Mouse (Mus musculus) neural tube, embryonic 12.5 days (tissue): ENCODE measurements around the gene Clic1. TPM values are rescaled to one million over a fixed set of nuclear protein-coding genes. Genes with fewer than 3 reads are reported as not detected.

ENCODE experiments used
- ATAC-seq: fragments of 200-750 bp; cut with Nextera tagmentation; 2 replicates; pipeline ENCODE4 v1.8.0; 2017; ENCODE audit warnings: low read depth, mild to moderate bottlenecking, moderate TSS enrichment, moderate library complexity; ENCODE audit not compliant: low FRiP score
- H3K27ac ChIP-seq: fragments of 300-500 bp; sonication (generic); 2 replicates; pipeline ENCODE4 v1.5.1; 2016
- H3K27me3 ChIP-seq: fragments of 300-500 bp; sonication (generic); replicated peaks from 2 replicates; pipeline ENCODE4 v1.6.1; 2016; ENCODE audit warnings: mild to moderate bottlenecking
- H3K36me3 ChIP-seq: fragments of 300-500 bp; sonication (generic); 2 replicates; pipeline ENCODE4 v1.6.1; 2016; ENCODE audit warnings: mild to moderate bottlenecking
- H3K4me1 ChIP-seq: fragments of 300-500 bp; sonication (generic); 2 replicates; pipeline ENCODE4 v1.6.1; 2016
- H3K4me2 ChIP-seq: fragments of 300-500 bp; sonication (generic); replicated peaks from 2 replicates; pipeline ENCODE4 v1.6.1; 2016; ENCODE audit warnings: mild to moderate bottlenecking
- H3K4me3 ChIP-seq: fragments of 300-500 bp; sonication (generic); 2 replicates; pipeline ENCODE4 v1.5.1; 2016
- H3K9ac ChIP-seq: fragments of 300-500 bp; sonication (generic); 2 replicates; pipeline ENCODE4 v1.6.1; 2016; ENCODE audit warnings: mild to moderate bottlenecking
- H3K9me3 ChIP-seq: fragments of 300-500 bp; sonication (generic); 2 replicates; pipeline ENCODE4 v1.6.1; 2016; ENCODE audit warnings: mild to moderate bottlenecking
- WGBS: fragments of 180-500 bp; shearing (Covaris S2); methylation state at CpG from one replicate; pipeline ENCODE4 v1.1.7; 2016; 5-methylcytosine and 5-hydroxymethylcytosine counted together
- polyA plus RNA-seq: library from polyadenylated mRNA; unstranded; fragments of >200 nt; fragmentation: Nextera tagmentation; extraction: Ambion mirVana; gene quantifications from 2 replicates; pipeline ENCODE4 v1.2.1, GENCODE M21; 2016

Clic1 gene
- polyA plus RNA-seq, 1 experiment from 2014 or later, result 178 TPM

- no peaks in the 10 kb centered on the region for H3K27me3 ChIP-seq
- no peak overlapping the region for H3K4me3 ChIP-seq
- no peak for ATAC-seq
- no peak overlapping the region for H3K9ac ChIP-seq
- WGBS, result 82% methylated on average over 6 of the region's 6 CpGs
- H3K36me3 ChIP-seq, result no peaks in the 10 kb centered on the region
- no peak overlapping the region for H3K27ac ChIP-seq
- H3K4me1 ChIP-seq, result peaks cover 4% of the 10 kb centered on the region
- H3K9me3 ChIP-seq, result no peaks in the 10 kb centered on the region
- H3K4me2 ChIP-seq, result no peak overlapping the region
Measured at GRCm38 (mm10) chr17:35034896-35035295, 14.9 kb upstream of the Clic1 start.

GRCm38 (mm10) chr17:35039121-35039873, 10.5 kb upstream of the Clic1 start:
- H3K9me3 ChIP-seq, result no peaks in the 10 kb centered on the region
- no peak overlapping the region for H3K9ac ChIP-seq
- H3K27me3 ChIP-seq, result no peaks in the 10 kb centered on the region
- H3K27ac ChIP-seq, result no peak overlapping the region
- no peak overlapping the region for H3K4me2 ChIP-seq
- H3K4me1 ChIP-seq, result no peaks in the 10 kb centered on the region
- no peak for ATAC-seq
- 87% methylated on average over 11 of the region's 11 CpGs for WGBS
- no peaks in the 10 kb centered on the region for H3K36me3 ChIP-seq
- H3K4me3 ChIP-seq, result no peak overlapping the region

DNA sequence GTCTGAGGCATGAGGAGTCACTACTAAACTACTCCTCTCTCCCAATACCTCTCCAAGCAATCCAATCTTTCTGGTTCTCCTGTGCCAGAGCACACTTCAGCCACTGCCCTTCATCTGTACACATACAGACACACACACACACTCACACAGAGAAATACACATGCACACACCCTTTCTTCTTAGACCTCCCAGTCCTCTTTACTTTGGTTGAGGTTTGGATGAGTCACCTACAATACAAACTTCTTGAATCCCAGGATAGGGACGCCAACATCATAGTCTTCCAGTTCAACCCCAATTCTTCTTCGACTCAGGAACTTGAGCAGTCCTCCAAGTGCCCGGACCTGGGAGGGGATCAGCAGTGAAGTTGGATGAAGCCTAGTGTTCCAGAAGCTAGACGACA, 6.0 kb upstream of the Clic1 start:
- no peak for ATAC-seq
- 90% methylated on average over 4 of the region's 4 CpGs for WGBS
- H3K27ac ChIP-seq, result no peak overlapping the region

GRCm38 (mm10) chr17:35044904-35045806, 4.6 kb upstream of the Clic1 start:
- Histone ChIP-seq H3K9ac (no peak overlapping the region), H3K4me2 (peak overlapping the region; percentile 96), H3K9me3 (no peaks in the 10 kb centered on the region), H3K4me1 (peaks cover 34% of the 10 kb centered on the region), H3K27ac (no peak overlapping the region), H3K36me3 (no peaks in the 10 kb centered on the region), H3K4me3 (peak overlapping the region; percentile 48; the same call in 1 of the 2 replicates), H3K27me3 (no peaks in the 10 kb centered on the region)
- ATAC-seq, result no peak
- WGBS, result 86% methylated on average over 7 of the region's 7 CpGs

More for the DNA sequence above, 6.0 kb upstream of the Clic1 start:
- Histone ChIP-seq H3K27me3 (no peaks in the 10 kb centered on the region), H3K9me3 (no peaks in the 10 kb centered on the region), H3K4me1 (peaks cover 22% of the 10 kb centered on the region), H3K36me3 (no peaks in the 10 kb centered on the region), H3K9ac (no peak overlapping the region), H3K4me3 (no peak overlapping the region), H3K4me2 (no peak overlapping the region)

GRCm38 (mm10) chr17:35045807-35046680, 3.7 kb upstream of the Clic1 start:
- no peaks in the 10 kb centered on the region for H3K9me3 ChIP-seq
- H3K9ac ChIP-seq, result peak overlapping the region; percentile 74
- H3K4me2 ChIP-seq, result peak overlapping the region; percentile 96
- WGBS, result 4% methylated on average over 48 of the region's 48 CpGs
- H3K36me3 ChIP-seq, result no peaks in the 10 kb centered on the region
- peaks cover 40% of the 10 kb centered on the region for H3K4me1 ChIP-seq
- no peak overlapping the region; the same call in 1 of the 2 replicates for H3K27ac ChIP-seq
- ATAC-seq, result peak; percentile 65; the same call in 1 of the 2 replicates
- H3K4me3 ChIP-seq, result peak overlapping the region; percentile 48
- no peaks in the 10 kb centered on the region for H3K27me3 ChIP-seq

- H3K9ac ChIP-seq, result peak within 1 kb of the TSS; percentile 74
- no peaks in the 10 kb centered on the region for H3K36me3 ChIP-seq
- peak within 1 kb of the TSS; percentile 96 for H3K4me2 ChIP-seq
- peak within 1 kb of the TSS; percentile 48 for H3K4me3 ChIP-seq
- H3K4me1 ChIP-seq, result peaks cover 48% of the 10 kb centered on the region
- peak; percentile 97 for ATAC-seq
- H3K9me3 ChIP-seq, result no peaks in the 10 kb centered on the region
- 3% methylated on average over 33 of the region's 33 CpGs for WGBS
- no peak within 1 kb of the TSS; the same call in 1 of the 2 replicates for H3K27ac ChIP-seq
- H3K27me3 ChIP-seq, result no peaks in the 10 kb centered on the region
Measured at GRCm38 (mm10) chr17:35046681-35047455, 2.9 kb upstream of the Clic1 start, which contains the start of gene Msh5. Gene Msh5 (minus strand): TSS chr17:35046745.

- H3K4me1 ChIP-seq, result peaks cover 56% of the 10 kb centered on the region
- no peak overlapping the region for H3K4me3 ChIP-seq
- H3K36me3 ChIP-seq, result peaks cover 2% of the 10 kb centered on the region; the same call in 1 of the 2 replicates
- no peaks in the 10 kb centered on the region for H3K9me3 ChIP-seq
- 0 out of 2 replicates have a peak overlapping the region, but pooled peaks have one; percentile 7 for H3K4me2 ChIP-seq
- H3K27me3 ChIP-seq, result no peaks in the 10 kb centered on the region
- 59% methylated on average over 1 of the region's 1 CpGs for WGBS
- H3K9ac ChIP-seq, result no peak overlapping the region
- ATAC-seq, result no peak
- no peak overlapping the region for H3K27ac ChIP-seq
Measured at GRCm38 (mm10) chr17:35047688-35048087, 2.1 kb upstream of the Clic1 start.

DNA sequence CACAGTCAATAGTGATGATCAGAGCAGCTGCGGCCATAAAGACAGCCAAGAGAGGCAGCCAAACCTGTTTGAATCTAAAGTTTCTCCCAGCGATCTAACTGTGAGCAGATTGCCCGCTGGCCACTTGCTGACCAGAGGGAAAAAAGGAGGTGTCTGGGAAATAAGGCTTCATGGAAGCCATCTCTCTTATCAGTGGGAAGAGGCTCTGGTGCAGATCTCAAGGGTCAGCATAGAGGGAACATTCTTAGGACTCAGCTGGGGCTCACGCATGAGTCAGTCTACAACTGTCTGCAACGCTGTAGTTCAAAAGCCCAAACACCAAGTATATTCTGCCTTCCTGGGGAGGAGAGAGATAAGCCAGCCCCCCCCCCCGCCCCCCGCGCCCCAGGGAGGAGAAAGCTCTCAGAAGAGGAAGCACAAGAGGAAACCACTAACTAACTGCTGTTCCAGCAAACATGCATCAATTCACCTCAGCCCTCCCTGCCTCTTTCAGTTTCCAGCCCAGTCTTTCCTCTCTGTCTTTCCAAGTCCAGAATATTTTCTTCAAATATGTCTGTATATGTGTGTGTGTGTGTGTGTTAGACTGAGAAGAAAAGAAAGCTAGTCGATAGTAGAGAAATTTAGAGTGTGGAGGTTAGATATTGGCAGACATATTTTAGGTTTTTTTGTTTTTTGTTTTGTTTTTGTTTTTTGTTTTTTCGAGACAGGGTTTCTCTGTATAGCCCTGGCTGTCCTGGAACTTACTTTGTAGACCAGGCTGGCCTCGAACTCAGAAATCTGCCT, 1.4 kb upstream of the Clic1 start:
- H3K9me3 ChIP-seq, result no peaks in the 10 kb centered on the region
- H3K27me3 ChIP-seq, result no peaks in the 10 kb centered on the region
- H3K4me2 ChIP-seq, result 0 out of 2 replicates have a peak overlapping the region, but pooled peaks have one; percentile 7
- no peak for ATAC-seq
- no peak overlapping the region for H3K4me3 ChIP-seq
- H3K36me3 ChIP-seq, result peaks cover 9% of the 10 kb centered on the region; the same call in 1 of the 2 replicates
- WGBS, result 34% methylated on average over 11 of the region's 11 CpGs
- H3K27ac ChIP-seq, result no peak overlapping the region
- H3K9ac ChIP-seq, result no peak overlapping the region
- peaks cover 59% of the 10 kb centered on the region for H3K4me1 ChIP-seq

- Histone ChIP-seq H3K27ac (no peak overlapping the region), H3K4me3 (no peak overlapping the region), H3K27me3 (no peaks in the 10 kb centered on the region), H3K4me2 (peak overlapping the region; percentile 82), H3K9ac (no peak overlapping the region), H3K4me1 (peaks cover 59% of the 10 kb centered on the region), H3K36me3 (peaks cover 14% of the 10 kb centered on the region), H3K9me3 (no peaks in the 10 kb centered on the region)
- 75% methylated on average over 5 of the region's 5 CpGs for WGBS
- no peak for ATAC-seq
Measured at GRCm38 (mm10) chr17:35048932-35049440, 780 bp upstream of the Clic1 start.

DNA sequence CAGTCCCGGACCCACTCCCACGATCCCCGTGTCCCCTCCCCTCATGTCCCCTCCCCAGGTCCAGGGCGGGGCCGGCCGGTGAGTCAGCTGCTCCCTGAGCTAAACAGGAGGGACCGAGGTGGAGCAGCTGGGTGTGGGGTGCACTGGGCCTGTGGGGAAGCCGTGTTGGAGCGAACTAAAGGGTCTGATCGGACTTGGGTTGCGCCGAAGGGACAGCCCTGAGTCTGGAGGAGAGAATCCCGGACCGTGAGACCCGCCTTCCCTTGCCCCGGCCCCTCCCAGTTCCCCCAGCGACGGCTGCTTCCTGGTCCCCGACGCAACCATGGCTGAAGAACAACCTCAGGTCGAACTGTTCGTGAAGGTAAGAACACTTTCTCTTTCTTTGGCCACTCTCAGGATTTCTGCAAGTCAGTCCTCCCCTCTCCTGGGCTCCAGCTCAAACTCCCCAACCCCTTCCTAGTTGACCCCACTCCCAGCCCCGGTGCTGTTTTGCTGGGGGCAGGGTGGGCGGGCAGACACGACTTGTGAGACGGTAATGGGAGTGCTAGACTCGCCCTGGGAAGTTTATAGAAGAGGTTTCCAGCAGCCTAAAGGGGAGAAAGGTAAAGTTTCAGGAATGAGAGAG, 472 bp downstream of the Clic1 start:
- Histone ChIP-seq H3K27me3 (no peaks in the 10 kb centered on the region), H3K36me3 (peaks cover 22% of the 10 kb centered on the region), H3K4me3 (peak overlapping the region; percentile 42), H3K4me1 (peaks cover 56% of the 10 kb centered on the region), H3K9me3 (no peaks in the 10 kb centered on the region), H3K4me2 (peak overlapping the region; percentile 82), H3K27ac (peak overlapping the region; percentile 69), H3K9ac (peak overlapping the region; percentile 80)
- WGBS, result under 1% methylated on average over 27 of the region's 27 CpGs
- ATAC-seq, result no peak
